Mouse (Mus musculus): ENCODE data around the gene Trpv4. TPM values are rescaled to one million over a fixed set of nuclear protein-coding genes. Genes with fewer than 3 reads are reported as not detected.

Gene Trpv4
- polyA plus RNA-seq, 1 experiment from 2014 or later, result 10.8 TPM

- Histone ChIP-seq H3K36me3 (no peaks in the 10 kb centered on the region), H3K27me3 (no peaks in the 10 kb centered on the region), H3K27ac (no peak overlapping the region), H3K4me3 (no peak overlapping the region), H3K9ac (no peak overlapping the region), H3K4me1 (peaks cover 6% of the 10 kb centered on the region; the same call in 1 of the 2 replicates), H3K9me3 (no peaks in the 10 kb centered on the region), H3K4me2 (no peak overlapping the region)
- whole genome bisulfite sequencing, result 80% methylated on average over 12 of the region's 12 CpGs
- ATAC-seq (ENCODE audit: insufficient number of reproducible peaks, insufficient read depth, low FRiP score, low TSS enrichment, low read depth), result no peak
Measured at GRCm38 (mm10) chr5:114617809-114618208, 40.4 kb downstream of the Trpv4 start.

DNA sequence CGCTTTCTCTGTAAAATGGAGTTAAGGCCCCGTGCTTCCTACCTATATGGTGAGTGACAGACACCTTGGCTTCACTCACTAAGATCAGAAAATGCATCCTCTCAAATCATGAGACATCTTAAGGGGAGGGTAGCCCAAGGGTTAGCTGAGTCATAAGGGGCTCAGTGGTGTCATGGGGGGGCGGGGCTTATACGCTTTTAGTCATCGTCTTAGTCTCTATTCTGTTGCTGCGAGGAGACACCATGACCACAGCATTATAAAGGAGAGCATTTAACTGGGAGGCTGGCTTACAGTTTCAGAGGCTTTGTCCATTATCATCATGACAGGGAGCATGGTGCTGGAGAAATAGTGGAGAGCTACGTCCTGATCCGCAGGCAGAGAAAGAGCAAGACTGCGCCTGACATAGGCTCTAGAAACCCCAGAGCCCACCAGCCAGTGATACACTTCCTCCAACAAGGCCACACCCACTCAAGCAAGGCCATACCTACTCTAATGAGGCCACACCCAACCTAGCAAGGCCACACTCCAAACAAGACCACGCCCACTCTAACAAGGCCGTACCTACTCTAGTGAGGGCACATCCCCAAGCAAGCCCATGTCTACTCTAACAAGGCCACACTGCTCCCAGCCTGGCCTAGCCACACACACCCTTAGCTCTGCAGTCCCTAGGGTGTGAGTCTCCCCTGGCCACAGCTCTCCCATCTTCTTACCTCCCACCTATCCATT, 41.7 kb downstream of the Trpv4 start:
- no peak overlapping the region for H3K4me2 ChIP-seq
- 77% methylated on average over 11 of the region's 11 CpGs for WGBS
- no peak overlapping the region for H3K4me3 ChIP-seq
- no peak for ATAC-seq (ENCODE audit: insufficient number of reproducible peaks, insufficient read depth, low FRiP score, low TSS enrichment, low read depth)
- H3K27me3 ChIP-seq, result peaks cover under 1% of the 10 kb centered on the region; the same call in 1 of the 2 replicates
- peaks cover 10% of the 10 kb centered on the region; the same call in 1 of the 2 replicates for H3K4me1 ChIP-seq
- H3K9me3 ChIP-seq, result no peaks in the 10 kb centered on the region
- H3K9ac ChIP-seq, result no peak overlapping the region
- no peak overlapping the region for H3K27ac ChIP-seq
- no peaks in the 10 kb centered on the region for H3K36me3 ChIP-seq

- Histone ChIP-seq H3K4me2 (no peak overlapping the region), H3K27ac (no peak overlapping the region), H3K9ac (no peak overlapping the region), H3K36me3 (no peaks in the 10 kb centered on the region), H3K4me1 (peaks cover 10% of the 10 kb centered on the region; the same call in 1 of the 2 replicates), H3K9me3 (no peaks in the 10 kb centered on the region), H3K4me3 (no peak overlapping the region), H3K27me3 (peaks cover 16% of the 10 kb centered on the region)
- ATAC-seq (ENCODE audit: insufficient number of reproducible peaks, insufficient read depth, low FRiP score, low TSS enrichment, low read depth), result no peak
- WGBS, result 63% methylated on average over 7 of the region's 7 CpGs
Measured at GRCm38 (mm10) chr5:114614863-114615262, 43.4 kb downstream of the Trpv4 start.

DNA sequence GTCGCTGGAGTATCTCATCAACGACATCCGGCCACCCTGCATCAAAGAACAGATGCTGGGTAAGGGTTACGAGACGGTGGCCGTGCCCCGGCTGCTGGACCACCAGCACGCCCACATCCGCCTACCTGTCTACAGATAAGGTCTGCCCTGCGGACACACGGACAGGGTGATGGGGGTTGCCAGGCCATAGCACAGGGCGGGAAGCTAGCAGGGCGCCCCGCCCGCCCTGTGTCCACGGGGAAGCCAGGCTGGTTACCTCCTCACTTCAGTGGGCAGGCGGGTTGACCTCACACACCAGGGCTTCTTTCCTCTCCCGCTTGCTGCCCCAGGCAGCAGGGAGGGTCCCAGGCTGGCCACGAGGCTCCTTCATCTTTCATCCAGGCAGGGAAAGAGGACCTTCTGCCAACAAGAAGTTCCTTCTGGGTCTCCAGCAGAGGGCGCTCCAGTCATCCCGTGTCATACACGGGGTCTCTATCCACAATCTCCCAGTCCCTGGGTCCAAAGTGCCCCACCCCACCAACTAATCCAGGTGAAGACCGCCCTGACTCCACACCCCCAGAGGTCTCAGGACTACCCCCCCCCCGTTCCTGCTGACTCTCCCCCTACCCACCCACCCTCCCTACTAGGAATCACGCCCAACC, 46.1 kb downstream of the Trpv4 start:
- peaks cover 33% of the 10 kb centered on the region for H3K4me1 ChIP-seq
- H3K4me3 ChIP-seq, result no peak overlapping the region
- H3K36me3 ChIP-seq, result no peaks in the 10 kb centered on the region
- no peak overlapping the region for H3K4me2 ChIP-seq
- H3K27ac ChIP-seq, result no peak overlapping the region
- H3K9me3 ChIP-seq, result no peaks in the 10 kb centered on the region
- WGBS, result 69% methylated on average over 25 of the region's 25 CpGs
- peaks cover 31% of the 10 kb centered on the region for H3K27me3 ChIP-seq
- H3K9ac ChIP-seq, result no peak overlapping the region
- no peak for ATAC-seq (ENCODE audit: insufficient number of reproducible peaks, insufficient read depth, low FRiP score, low TSS enrichment, low read depth)

DNA sequence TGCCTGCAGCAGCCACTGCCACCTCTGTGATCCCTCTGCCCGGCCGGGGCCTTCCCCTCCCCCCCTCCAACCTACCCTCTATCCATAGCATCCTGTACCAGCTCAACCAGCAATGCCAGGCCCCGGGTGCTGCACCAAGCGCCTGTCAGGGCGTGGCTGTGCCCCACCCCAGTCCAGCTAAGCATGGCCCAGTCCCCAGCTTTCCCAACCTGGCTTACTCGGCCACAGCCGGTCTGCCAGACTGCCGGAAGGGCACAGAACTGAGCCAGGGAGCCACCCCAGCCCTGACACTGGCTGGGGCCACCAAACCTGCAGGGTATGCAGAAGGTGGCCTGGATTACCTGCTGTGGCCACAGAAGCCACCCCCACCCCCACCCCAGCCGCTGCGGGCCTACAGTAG, 47.0 kb downstream of the Trpv4 start:
- H3K27ac ChIP-seq, result no peak overlapping the region
- no peak overlapping the region for H3K4me3 ChIP-seq
- H3K4me1 ChIP-seq, result peaks cover 33% of the 10 kb centered on the region
- ATAC-seq (ENCODE audit: insufficient number of reproducible peaks, insufficient read depth, low FRiP score, low TSS enrichment, low read depth), result no peak
- H3K9me3 ChIP-seq, result no peaks in the 10 kb centered on the region
- WGBS, result 89% methylated on average over 8 of the region's 10 CpGs
- peaks cover 38% of the 10 kb centered on the region for H3K27me3 ChIP-seq
- H3K4me2 ChIP-seq, result no peak overlapping the region
- H3K9ac ChIP-seq, result no peak overlapping the region
- no peaks in the 10 kb centered on the region for H3K36me3 ChIP-seq

DNA sequence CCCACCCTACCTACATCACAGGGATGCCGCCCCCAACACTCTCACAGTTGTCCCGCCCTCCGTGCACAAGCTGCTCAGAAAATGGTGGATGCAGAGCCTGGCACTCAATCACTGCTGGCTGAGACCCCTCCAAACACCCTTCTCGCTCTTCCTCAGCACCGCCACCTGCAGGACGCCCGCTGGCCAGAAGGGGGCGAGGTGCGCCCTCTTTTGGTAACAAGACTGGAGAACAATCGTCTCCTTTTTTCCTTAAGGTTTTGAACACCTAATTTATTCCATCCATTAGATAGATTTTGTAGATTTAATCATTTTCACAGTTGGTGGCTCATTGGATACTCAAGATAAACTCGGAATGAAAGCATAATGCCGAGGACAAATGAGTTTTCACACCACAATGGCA, 49.7 kb downstream of the Trpv4 start:
- H3K4me3 ChIP-seq, result no peak overlapping the region
- H3K9ac ChIP-seq, result no peak overlapping the region
- no peak for ATAC-seq (ENCODE audit: insufficient number of reproducible peaks, insufficient read depth, low FRiP score, low TSS enrichment, low read depth)
- H3K36me3 ChIP-seq, result no peaks in the 10 kb centered on the region
- H3K27me3 ChIP-seq, result peaks cover 40% of the 10 kb centered on the region
- peak overlapping the region; percentile 40 for H3K4me2 ChIP-seq
- peaks cover 34% of the 10 kb centered on the region for H3K4me1 ChIP-seq
- no peak overlapping the region for H3K27ac ChIP-seq
- no peaks in the 10 kb centered on the region for H3K9me3 ChIP-seq
- 7% methylated on average over 12 of the region's 12 CpGs for WGBS

DNA sequence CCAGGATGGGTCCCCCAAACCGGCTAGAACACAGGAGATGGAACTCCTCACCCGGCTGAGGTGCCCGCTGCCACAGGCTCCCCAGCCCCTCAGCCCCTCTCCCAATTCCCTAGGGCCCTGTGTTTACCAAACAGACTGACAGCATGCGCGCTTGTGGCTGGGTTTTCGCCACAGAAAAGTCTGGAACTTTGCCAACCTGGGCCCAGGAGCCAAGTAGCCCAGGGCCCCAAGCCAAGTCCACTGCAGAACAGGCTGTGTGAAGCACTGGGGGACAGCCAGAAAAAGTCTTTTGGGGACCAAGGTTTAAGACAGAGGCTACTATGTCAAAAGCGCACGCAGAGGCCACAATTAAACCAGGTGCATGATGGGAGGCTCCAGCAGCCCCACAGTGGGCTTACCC, 50.6 kb downstream of the Trpv4 start:
- Histone ChIP-seq H3K9me3 (no peaks in the 10 kb centered on the region), H3K4me1 (peaks cover 30% of the 10 kb centered on the region), H3K9ac (no peak overlapping the region), H3K36me3 (no peaks in the 10 kb centered on the region), H3K4me2 (no peak overlapping the region), H3K27me3 (peaks cover 40% of the 10 kb centered on the region), H3K4me3 (no peak overlapping the region), H3K27ac (no peak overlapping the region)
- WGBS, result 51% methylated on average over 8 of the region's 8 CpGs
- ATAC-seq (ENCODE audit: insufficient number of reproducible peaks, insufficient read depth, low FRiP score, low TSS enrichment, low read depth), result no peak

DNA sequence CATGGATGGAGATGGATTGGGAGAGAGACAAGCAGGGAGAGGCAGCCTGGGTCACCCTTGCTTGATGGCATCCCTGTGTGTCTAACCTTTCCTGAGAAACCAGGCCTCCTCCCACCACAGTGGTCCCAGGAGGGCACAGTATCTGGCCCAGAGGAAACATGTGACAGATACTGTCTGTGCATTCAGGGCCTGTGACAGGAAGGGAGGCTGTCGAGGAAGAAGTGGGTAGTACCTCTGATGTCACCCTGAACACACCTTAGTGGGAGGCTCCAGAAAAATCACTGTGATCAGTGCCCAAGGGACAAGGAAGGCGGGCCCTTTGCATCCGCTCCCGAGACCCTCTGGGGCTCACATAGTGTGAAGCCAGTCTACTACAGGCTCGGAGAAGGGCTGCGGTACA, 52.2 kb downstream of the Trpv4 start:
- no peak overlapping the region for H3K4me2 ChIP-seq
- peaks cover 38% of the 10 kb centered on the region for H3K27me3 ChIP-seq
- no peak overlapping the region for H3K27ac ChIP-seq
- H3K9ac ChIP-seq, result no peak overlapping the region
- H3K4me3 ChIP-seq, result no peak overlapping the region
- H3K9me3 ChIP-seq, result no peaks in the 10 kb centered on the region
- H3K36me3 ChIP-seq, result no peaks in the 10 kb centered on the region
- peaks cover 28% of the 10 kb centered on the region for H3K4me1 ChIP-seq
- 81% methylated on average over 6 of the region's 6 CpGs for WGBS
- no peak for ATAC-seq (ENCODE audit: insufficient number of reproducible peaks, insufficient read depth, low FRiP score, low TSS enrichment, low read depth)

- WGBS, result 33% methylated on average over 11 of the region's 11 CpGs
- Histone ChIP-seq H3K36me3 (no peaks in the 10 kb centered on the region), H3K9ac (no peak overlapping the region), H3K9me3 (no peaks in the 10 kb centered on the region), H3K4me3 (no peak overlapping the region), H3K4me1 (peaks cover 28% of the 10 kb centered on the region), H3K27ac (no peak overlapping the region), H3K4me2 (no peak overlapping the region), H3K27me3 (peaks cover 27% of the 10 kb centered on the region)
- ATAC-seq (ENCODE audit: insufficient number of reproducible peaks, insufficient read depth, low FRiP score, low TSS enrichment, low read depth), result no peak
Measured at GRCm38 (mm10) chr5:114604781-114605290, 53.4 kb downstream of the Trpv4 start.

DNA sequence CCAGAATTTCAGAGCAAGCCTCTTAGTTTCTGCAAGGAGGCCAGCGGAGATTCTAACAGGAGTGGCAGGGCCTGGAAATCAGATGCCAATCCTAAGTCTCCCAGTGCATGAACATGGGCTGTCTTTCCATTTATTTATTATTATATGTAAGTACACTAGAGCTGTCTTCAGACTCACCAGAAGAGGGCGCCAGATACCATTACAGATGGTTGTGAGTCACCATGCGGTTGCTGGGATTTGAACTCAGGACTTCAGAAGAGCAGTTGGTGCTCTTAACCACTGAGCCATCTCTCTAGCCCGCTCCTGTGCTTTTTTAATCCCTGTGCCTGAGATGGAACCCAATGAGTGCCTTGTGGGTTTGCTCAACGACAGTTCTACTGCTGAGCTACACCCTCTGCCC, 54.2 kb downstream of the Trpv4 start:
- H3K36me3 ChIP-seq, result no peaks in the 10 kb centered on the region
- no peak overlapping the region for H3K27ac ChIP-seq
- peaks cover 21% of the 10 kb centered on the region; the same call in 1 of the 2 replicates for H3K27me3 ChIP-seq
- ATAC-seq (ENCODE audit: insufficient number of reproducible peaks, insufficient read depth, low FRiP score, low TSS enrichment, low read depth), result no peak
- H3K9me3 ChIP-seq, result no peaks in the 10 kb centered on the region
- no peak overlapping the region for H3K4me3 ChIP-seq
- 79% methylated on average over 5 of the region's 5 CpGs for WGBS
- H3K4me1 ChIP-seq, result peaks cover 22% of the 10 kb centered on the region
- no peak overlapping the region for H3K9ac ChIP-seq
- no peak overlapping the region for H3K4me2 ChIP-seq

- 0 out of 2 replicates have a peak overlapping the region, but pooled peaks have one; percentile 27 for H3K9ac ChIP-seq
- no peaks in the 10 kb centered on the region for H3K9me3 ChIP-seq
- no peak overlapping the region for H3K4me2 ChIP-seq
Measured at GRCm38 (mm10) chr5:114602012-114602411, 56.2 kb downstream of the Trpv4 start.

DNA sequence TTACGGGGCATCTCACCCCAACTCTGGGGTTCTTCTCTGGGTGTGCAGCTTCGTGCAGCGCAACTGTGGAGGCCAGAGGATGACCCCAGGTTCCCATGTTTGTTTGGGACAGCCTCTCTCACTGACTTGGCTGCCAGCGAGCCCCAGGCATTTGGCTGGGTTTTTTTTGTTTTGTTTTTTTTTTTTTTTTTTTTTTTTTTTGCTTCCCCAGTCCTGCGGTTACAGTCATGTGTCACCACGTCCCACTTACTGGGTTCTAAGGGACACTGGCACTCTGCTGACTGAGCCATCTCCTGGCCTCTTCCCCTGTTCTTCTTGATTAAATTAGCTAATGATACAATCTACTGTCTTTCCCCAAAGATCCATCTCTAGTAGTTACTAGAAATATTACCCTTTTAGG, 60.6 kb downstream of the Trpv4 start:
- Histone ChIP-seq H3K36me3 (no peaks in the 10 kb centered on the region), H3K4me2 (no peak overlapping the region), H3K9me3 (no peaks in the 10 kb centered on the region), H3K27me3 (peaks cover 5% of the 10 kb centered on the region), H3K9ac (no peak overlapping the region), H3K4me3 (no peak overlapping the region), H3K4me1 (peaks cover 38% of the 10 kb centered on the region), H3K27ac (no peak overlapping the region)
- ATAC-seq (ENCODE audit: insufficient number of reproducible peaks, insufficient read depth, low FRiP score, low TSS enrichment, low read depth), result no peak
- WGBS, result 42% methylated on average over 6 of the region's 6 CpGs

More at GRCm38 (mm10) chr5:114602012-114602411, 56.2 kb downstream of the Trpv4 start:
- Histone ChIP-seq H3K27me3 (peaks cover 13% of the 10 kb centered on the region; the same call in 1 of the 2 replicates), H3K4me3 (no peak overlapping the region), H3K36me3 (no peaks in the 10 kb centered on the region), H3K27ac (no peak overlapping the region), H3K4me1 (peaks cover 11% of the 10 kb centered on the region)
- 80% methylated on average over 8 of the region's 8 CpGs for WGBS
- no peak for ATAC-seq (ENCODE audit: insufficient number of reproducible peaks, insufficient read depth, low FRiP score, low TSS enrichment, low read depth)

All from embryonic facial prominence, embryonic 13.5 days (tissue).